Mouse (Mus musculus): ENCODE measurements around the gene Pick1. TPM values are rescaled to one million over a fixed set of nuclear protein-coding genes. Genes with fewer than 3 reads are reported as not detected.

The Pick1 gene
- polyA plus RNA-seq, 1 experiment from 2014 or later, result 58.8 TPM

DNA sequence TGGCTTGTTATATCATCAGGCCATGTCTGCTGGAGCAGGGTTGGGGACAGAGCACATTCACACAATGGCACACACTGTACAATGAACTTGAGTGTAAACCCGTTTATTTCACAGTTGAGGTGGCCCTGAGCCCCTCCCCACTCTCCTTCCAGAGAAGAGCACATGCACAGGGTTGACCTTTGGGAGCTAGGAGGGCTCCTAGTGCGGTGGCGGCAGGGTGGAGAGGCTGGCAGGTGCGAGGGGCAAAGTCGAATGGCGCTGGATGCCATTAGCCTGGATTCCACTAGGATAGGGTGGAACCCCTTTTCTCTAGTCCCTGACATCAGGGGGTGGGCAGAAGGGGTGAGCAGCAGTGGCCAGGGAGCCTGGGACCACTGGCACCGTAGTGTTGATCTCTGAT, 57.2 kb downstream of the Pick1 start:
- H3K27me3 ChIP-seq (ENCODE audit: control insufficient read depth, insufficient read depth, low read length), result no peaks in the 10 kb centered on the region
- ATAC-seq (ENCODE audit: low read depth), result no peak
- H3K27ac ChIP-seq (ENCODE audit: low read depth, low read length), result no peak overlapping the region
- H3K9ac ChIP-seq (replicated peaks; ENCODE audit: low read depth, low read length), result no peak overlapping the region
- no peak overlapping the region for H3K4me3 ChIP-seq (ENCODE audit: low read depth, low read length)
- no peaks in the 10 kb centered on the region for H3K9me3 ChIP-seq (ENCODE audit: control insufficient read depth, low read length)
- no peak overlapping the region for H3K4me2 ChIP-seq (ENCODE audit: low read depth, low read length)
- H3K4me1 ChIP-seq (ENCODE audit: control insufficient read depth, insufficient read depth, low read length), result no peaks in the 10 kb centered on the region
- whole genome bisulfite sequencing, result 85% methylated on average over 7 of the region's 7 CpGs
- no peaks in the 10 kb centered on the region for H3K36me3 ChIP-seq (ENCODE audit: control insufficient read depth, insufficient read depth, low read length)

DNA sequence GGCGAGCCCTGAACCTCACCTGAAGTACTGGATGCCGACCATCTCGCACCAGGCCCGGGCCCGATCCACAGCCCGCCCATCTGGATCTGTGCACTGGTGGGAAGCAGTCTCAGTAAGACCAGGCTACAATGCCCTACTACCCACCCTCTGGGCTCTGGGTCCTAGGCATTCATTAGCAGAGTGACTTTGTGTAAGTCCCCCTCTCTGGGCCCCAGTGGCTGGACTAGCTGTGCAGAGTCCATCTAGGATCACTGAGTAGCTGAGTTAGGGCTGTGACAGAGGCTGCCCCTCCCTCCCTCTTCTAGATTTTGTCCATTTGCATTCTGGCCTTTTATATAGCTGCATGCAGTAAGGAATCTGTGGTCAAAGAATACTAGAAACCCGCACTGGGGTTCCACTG, 58.1 kb downstream of the Pick1 start:
- H3K4me2 ChIP-seq (ENCODE audit: low read depth, low read length), result no peak overlapping the region
- H3K4me3 ChIP-seq (ENCODE audit: low read depth, low read length), result no peak overlapping the region
- whole genome bisulfite sequencing, result 90% methylated on average over 7 of the region's 7 CpGs
- no peaks in the 10 kb centered on the region for H3K27me3 ChIP-seq (ENCODE audit: control insufficient read depth, insufficient read depth, low read length)
- H3K27ac ChIP-seq (ENCODE audit: low read depth, low read length), result no peak overlapping the region
- H3K9me3 ChIP-seq (ENCODE audit: control insufficient read depth, low read length), result no peaks in the 10 kb centered on the region
- no peaks in the 10 kb centered on the region for H3K36me3 ChIP-seq (ENCODE audit: control insufficient read depth, insufficient read depth, low read length)
- H3K9ac ChIP-seq (replicated peaks; ENCODE audit: low read depth, low read length), result no peak overlapping the region
- H3K4me1 ChIP-seq (ENCODE audit: control insufficient read depth, insufficient read depth, low read length), result no peaks in the 10 kb centered on the region
- no peak for ATAC-seq (ENCODE audit: low read depth)

DNA sequence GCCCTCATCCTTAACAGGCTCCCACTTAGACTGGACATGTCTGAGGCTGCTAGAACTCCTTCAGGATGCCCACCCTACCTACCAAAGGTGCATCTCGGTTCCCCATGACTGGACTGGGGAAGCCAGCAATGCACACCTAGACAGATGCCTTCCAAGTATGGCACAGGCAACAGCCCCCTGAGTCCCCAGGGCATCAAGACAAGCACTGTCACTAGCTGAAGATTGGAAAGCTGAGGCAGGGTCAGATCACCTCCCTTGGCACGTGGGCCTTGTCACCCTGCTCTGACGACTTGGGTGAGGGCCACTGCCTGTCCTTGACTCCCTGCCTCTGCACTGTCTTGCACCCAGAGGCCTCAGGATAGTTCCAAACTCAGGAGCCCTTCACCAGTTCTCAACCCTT, 59.4 kb downstream of the Pick1 start:
- 78% methylated on average over 3 of the region's 3 CpGs for WGBS
- Histone ChIP-seq H3K4me1 (ENCODE audit: control insufficient read depth, insufficient read depth, low read length) (no peaks in the 10 kb centered on the region), H3K4me2 (ENCODE audit: low read depth, low read length) (no peak overlapping the region), H3K9ac (replicated peaks; ENCODE audit: low read depth, low read length) (no peak overlapping the region), H3K36me3 (ENCODE audit: control insufficient read depth, insufficient read depth, low read length) (no peaks in the 10 kb centered on the region), H3K27me3 (ENCODE audit: control insufficient read depth, insufficient read depth, low read length) (no peaks in the 10 kb centered on the region), H3K4me3 (ENCODE audit: low read depth, low read length) (no peak overlapping the region), H3K9me3 (ENCODE audit: control insufficient read depth, low read length) (no peaks in the 10 kb centered on the region), H3K27ac (ENCODE audit: low read depth, low read length) (no peak overlapping the region)
- ATAC-seq (ENCODE audit: low read depth), result no peak

DNA sequence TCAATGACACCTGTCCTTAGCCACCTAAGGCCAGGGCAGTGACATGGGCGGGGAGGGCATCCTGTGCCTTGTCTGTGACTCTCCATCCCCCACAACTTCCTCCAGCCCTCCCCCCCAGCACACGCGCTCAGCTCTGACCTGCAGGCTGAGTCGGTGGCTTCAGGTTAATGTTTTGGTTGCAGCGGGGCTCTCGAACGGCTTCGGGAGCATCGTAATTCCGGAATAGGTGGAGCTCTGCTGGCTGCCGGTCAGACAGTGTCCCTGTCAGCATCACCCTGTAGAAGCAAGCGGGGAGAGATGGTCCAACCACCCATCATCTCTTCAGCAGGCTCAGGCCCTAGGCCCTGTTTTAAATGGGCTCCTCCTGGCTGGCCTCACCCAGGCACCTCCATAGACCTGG, 60.5 kb downstream of the Pick1 start:
- H3K27me3 ChIP-seq (ENCODE audit: control insufficient read depth, insufficient read depth, low read length), result no peaks in the 10 kb centered on the region
- 84% methylated on average over 12 of the region's 12 CpGs for WGBS
- H3K4me3 ChIP-seq (ENCODE audit: low read depth, low read length), result no peak overlapping the region
- H3K4me1 ChIP-seq (ENCODE audit: control insufficient read depth, insufficient read depth, low read length), result no peaks in the 10 kb centered on the region
- no peak for ATAC-seq (ENCODE audit: low read depth)
- H3K9me3 ChIP-seq (ENCODE audit: control insufficient read depth, low read length), result no peaks in the 10 kb centered on the region
- no peak overlapping the region for H3K27ac ChIP-seq (ENCODE audit: low read depth, low read length)
- no peak overlapping the region for H3K4me2 ChIP-seq (ENCODE audit: low read depth, low read length)
- no peak overlapping the region for H3K9ac ChIP-seq (replicated peaks; ENCODE audit: low read depth, low read length)
- H3K36me3 ChIP-seq (ENCODE audit: control insufficient read depth, insufficient read depth, low read length), result no peaks in the 10 kb centered on the region

DNA sequence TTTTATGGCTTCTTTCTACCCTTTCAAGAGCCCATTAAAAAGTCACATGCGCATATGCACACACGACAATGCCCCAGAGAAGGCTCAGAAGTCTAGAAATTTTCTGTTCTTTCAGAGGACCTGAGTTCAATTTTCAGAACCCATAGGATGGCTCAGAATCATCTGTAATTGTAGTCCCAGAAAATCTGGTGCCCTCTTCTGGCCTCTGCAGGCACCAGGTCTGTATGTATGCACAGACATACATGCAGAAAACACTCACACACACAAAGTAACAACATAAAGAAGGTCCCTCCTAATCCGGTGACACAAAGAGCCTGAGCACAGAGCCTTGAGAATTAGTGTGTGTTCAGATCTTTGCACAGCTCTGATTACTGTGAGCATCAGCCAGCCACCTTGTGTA, 61.4 kb downstream of the Pick1 start:
- H3K27me3 ChIP-seq (ENCODE audit: control insufficient read depth, insufficient read depth, low read length), result no peaks in the 10 kb centered on the region
- no peak overlapping the region for H3K27ac ChIP-seq (ENCODE audit: low read depth, low read length)
- 65% methylated on average over 3 of the region's 3 CpGs for WGBS
- no peak overlapping the region for H3K4me2 ChIP-seq (ENCODE audit: low read depth, low read length)
- no peaks in the 10 kb centered on the region for H3K36me3 ChIP-seq (ENCODE audit: control insufficient read depth, insufficient read depth, low read length)
- H3K4me1 ChIP-seq (ENCODE audit: control insufficient read depth, insufficient read depth, low read length), result no peaks in the 10 kb centered on the region
- H3K4me3 ChIP-seq (ENCODE audit: low read depth, low read length), result no peak overlapping the region
- no peaks in the 10 kb centered on the region for H3K9me3 ChIP-seq (ENCODE audit: control insufficient read depth, low read length)
- H3K9ac ChIP-seq (replicated peaks; ENCODE audit: low read depth, low read length), result no peak overlapping the region
- no peak for ATAC-seq (ENCODE audit: low read depth)

DNA sequence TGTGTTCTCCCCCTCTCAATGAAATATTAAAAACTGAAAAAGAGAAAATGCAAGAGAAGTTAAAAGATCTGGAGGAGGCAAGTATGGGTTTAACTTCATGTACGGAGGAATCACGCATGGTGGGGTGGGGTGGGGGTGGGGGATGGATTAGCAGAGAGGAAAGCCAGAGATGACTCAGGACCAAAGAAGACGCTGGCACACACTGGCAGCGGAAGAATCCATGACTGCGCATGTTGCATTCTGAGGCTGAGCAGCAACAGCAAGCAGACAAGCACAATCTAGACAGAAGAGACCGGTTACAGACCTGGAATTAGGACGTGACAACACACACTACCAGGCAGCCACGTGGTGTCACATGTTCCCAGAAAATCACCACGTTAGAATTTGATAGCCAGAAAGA, 63.8 kb downstream of the Pick1 start:
- H3K9ac ChIP-seq (replicated peaks; ENCODE audit: low read depth, low read length), result no peak overlapping the region
- H3K4me1 ChIP-seq (ENCODE audit: control insufficient read depth, insufficient read depth, low read length), result no peaks in the 10 kb centered on the region
- WGBS, result 92% methylated on average over 9 of the region's 9 CpGs

DNA sequence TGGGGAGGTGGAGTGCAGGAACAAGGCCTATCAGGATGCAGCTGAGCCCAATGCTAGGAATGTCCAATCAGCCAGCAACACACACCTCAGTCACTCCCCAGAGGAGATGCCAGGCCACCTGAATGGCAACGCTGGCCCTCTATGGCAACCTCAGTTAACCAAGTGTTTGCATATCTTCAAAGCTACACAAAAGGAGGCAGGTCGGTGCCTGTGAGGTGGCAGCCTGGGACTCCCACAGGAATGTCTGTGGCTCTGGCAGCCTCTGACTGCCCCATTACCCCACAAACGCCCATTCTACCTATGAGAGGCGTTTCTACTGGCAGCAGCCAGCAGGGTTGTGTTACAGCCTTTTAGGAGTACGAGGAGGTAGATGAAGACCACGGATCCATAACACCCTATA, 69.6 kb downstream of the Pick1 start:
- no peaks in the 10 kb centered on the region for H3K27me3 ChIP-seq (ENCODE audit: control insufficient read depth, insufficient read depth, low read length)
- H3K9ac ChIP-seq (replicated peaks; ENCODE audit: low read depth, low read length), result no peak overlapping the region
- H3K4me1 ChIP-seq (ENCODE audit: control insufficient read depth, insufficient read depth, low read length), result no peaks in the 10 kb centered on the region
- WGBS, result 85% methylated on average over 6 of the region's 6 CpGs
- ATAC-seq (ENCODE audit: low read depth), result no peak
- H3K27ac ChIP-seq (ENCODE audit: low read depth, low read length), result no peak overlapping the region
- no peak overlapping the region for H3K4me2 ChIP-seq (ENCODE audit: low read depth, low read length)
- no peak overlapping the region for H3K4me3 ChIP-seq (ENCODE audit: low read depth, low read length)
- no peaks in the 10 kb centered on the region for H3K9me3 ChIP-seq (ENCODE audit: control insufficient read depth, low read length)
- no peaks in the 10 kb centered on the region for H3K36me3 ChIP-seq (ENCODE audit: control insufficient read depth, insufficient read depth, low read length)

More for the DNA sequence above, 63.8 kb downstream of the Pick1 start:
- Histone ChIP-seq H3K4me3 (ENCODE audit: low read depth, low read length) (no peak overlapping the region), H3K36me3 (ENCODE audit: control insufficient read depth, insufficient read depth, low read length) (no peaks in the 10 kb centered on the region), H3K27ac (ENCODE audit: low read depth, low read length) (no peak overlapping the region), H3K4me2 (ENCODE audit: low read depth, low read length) (no peak overlapping the region), H3K27me3 (ENCODE audit: control insufficient read depth, insufficient read depth, low read length) (no peaks in the 10 kb centered on the region), H3K9me3 (ENCODE audit: control insufficient read depth, low read length) (no peaks in the 10 kb centered on the region)
- no peak for ATAC-seq (ENCODE audit: low read depth)

Other genes with a start within 250 kb of the Pick1 start
- 45.6 and 126 TPM in 2 replicates for gene H1f0, start 200.7 kb upstream of the Pick1 start, polyA plus RNA-seq (2014; fragmentation: Nextera tagmentation; extraction: Ambion mirVana)
- not detected in 2 replicates for gene Galr3, start 187.3 kb upstream of the Pick1 start, polyA plus RNA-seq (2014; fragmentation: Nextera tagmentation; extraction: Ambion mirVana)
- 45.9 and 46.2 TPM in 2 replicates for gene Ankrd54, start 166.3 kb upstream of the Pick1 start, polyA plus RNA-seq (2014; fragmentation: Nextera tagmentation; extraction: Ambion mirVana)
- gene Eif3l, start 154.0 kb upstream of the Pick1 start, polyA plus RNA-seq (2014; fragmentation: Nextera tagmentation; extraction: Ambion mirVana), result 169 and 183 TPM in 2 replicates
- gene Micall1, start 120.3 kb upstream of the Pick1 start, polyA plus RNA-seq (2014; fragmentation: Nextera tagmentation; extraction: Ambion mirVana), result 12.6 and 13.1 TPM in 2 replicates
- gene Polr2f, start 88.2 kb upstream of the Pick1 start, polyA plus RNA-seq (2014; fragmentation: Nextera tagmentation; extraction: Ambion mirVana), result 276 and 304 TPM in 2 replicates
- 13.3 and 18.0 TPM in 2 replicates for gene 1700088E04Rik, start 87.9 kb upstream of the Pick1 start, polyA plus RNA-seq (2014; fragmentation: Nextera tagmentation; extraction: Ambion mirVana)
- gene Sox10, start 63.9 kb upstream of the Pick1 start, polyA plus RNA-seq (2014; fragmentation: Nextera tagmentation; extraction: Ambion mirVana), result 7.7 and 14.5 TPM in 2 replicates
- 1.3 and 1.5 TPM in 2 replicates for gene Gm49486, start 218 bp downstream of the Pick1 start, polyA plus RNA-seq (2014; fragmentation: Nextera tagmentation; extraction: Ambion mirVana)
- 0.21 and 0.35 TPM in 2 replicates for gene Slc16a8, start 25.6 kb downstream of the Pick1 start, polyA plus RNA-seq (2014; fragmentation: Nextera tagmentation; extraction: Ambion mirVana)
- 1.7 and 2.3 TPM in 2 replicates for gene Baiap2l2, start 56.4 kb downstream of the Pick1 start, polyA plus RNA-seq (2014; fragmentation: Nextera tagmentation; extraction: Ambion mirVana)
- 24.0 and 25.5 TPM in 2 replicates for gene Pla2g6, start 99.2 kb downstream of the Pick1 start, polyA plus RNA-seq (2014; fragmentation: Nextera tagmentation; extraction: Ambion mirVana)
- gene Maff, start 117.4 kb downstream of the Pick1 start, polyA plus RNA-seq (2014; fragmentation: Nextera tagmentation; extraction: Ambion mirVana), result 0.64 and 1.0 TPM in 2 replicates
- gene Tmem184b, start 174.4 kb downstream of the Pick1 start, polyA plus RNA-seq (2014; fragmentation: Nextera tagmentation; extraction: Ambion mirVana), result 31.2 and 37.8 TPM in 2 replicates
- 202 and 236 TPM in 2 replicates for gene Csnk1e, start 226.4 kb downstream of the Pick1 start, polyA plus RNA-seq (2014; fragmentation: Nextera tagmentation; extraction: Ambion mirVana)

Measured in neural tube, embryonic 14.5 days (tissue).